Mouse (Mus musculus) lung, postnatal 4 days (tissue): ENCODE measurements around the gene Col8a2.
A peak's percentile ranks its signal among the peaks of the same experiment; 100 is the strongest.

ENCODE experiments used
- DNase-seq, 2 experiments: peaks; one replicate each; pipeline ENCODE4 v3.0.0; 2021

Col8a2 gene

GRCm38 (mm10) chr4:126260520-126261201 lies 25.9 kb upstream of the Col8a2 start:
- peak; percentile 85 to 92 for DNase-seq

DNA sequence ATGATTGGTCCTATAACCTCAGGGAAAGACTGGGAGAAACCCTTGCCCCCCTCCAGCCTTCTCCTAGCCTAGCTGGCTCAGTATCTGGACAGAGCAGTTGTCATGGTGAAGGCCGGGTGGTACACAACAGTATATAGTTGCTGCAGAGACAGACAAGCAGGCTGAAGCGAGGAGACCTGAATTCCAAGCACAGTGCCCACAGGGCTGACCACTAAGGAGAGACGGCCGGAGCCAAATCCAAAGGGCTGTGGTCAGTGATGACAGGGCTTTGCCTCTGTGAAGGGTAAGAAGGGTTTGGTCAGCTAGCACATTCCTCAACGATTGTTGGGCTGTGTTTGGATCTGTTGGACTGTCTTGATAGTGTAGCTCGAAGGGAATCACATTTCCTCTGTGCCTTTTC lies 25.3 kb upstream of the Col8a2 start:
- DNase-seq: no peak

DNA sequence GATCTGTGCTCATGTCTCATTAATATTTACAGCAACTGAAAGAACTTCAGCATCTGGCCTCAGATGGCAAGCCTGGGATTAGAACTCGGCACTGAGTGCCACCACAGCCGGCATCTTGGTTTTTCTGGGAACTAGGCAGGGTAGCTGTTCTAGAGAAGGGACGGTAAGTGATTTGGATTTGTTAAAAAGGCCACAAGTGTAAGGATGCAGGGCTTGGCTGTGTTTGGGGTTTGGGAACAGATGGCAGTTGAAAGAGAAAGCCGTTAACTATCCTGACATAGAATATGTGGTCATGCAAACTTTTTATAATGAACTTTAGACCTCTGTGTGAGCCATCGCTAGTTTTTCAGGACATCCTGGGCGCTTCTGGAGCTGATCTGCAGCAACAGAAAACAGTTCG lies 24.9 kb upstream of the Col8a2 start:
- DNase-seq: no peak

- DNase-seq: peak; percentile 99 to 100
These were observed 24.3 kb upstream of the Col8a2 start, which contains the start of gene Trappc3 for GRCm38 (mm10) chr4:126262119-126262807. Gene Trappc3, plus strand, starts transcription at chr4:126262325.

GRCm38 (mm10) chr4:126269292-126269691 lies 17.3 kb upstream of the Col8a2 start:
- no peak for DNase-seq

DNA sequence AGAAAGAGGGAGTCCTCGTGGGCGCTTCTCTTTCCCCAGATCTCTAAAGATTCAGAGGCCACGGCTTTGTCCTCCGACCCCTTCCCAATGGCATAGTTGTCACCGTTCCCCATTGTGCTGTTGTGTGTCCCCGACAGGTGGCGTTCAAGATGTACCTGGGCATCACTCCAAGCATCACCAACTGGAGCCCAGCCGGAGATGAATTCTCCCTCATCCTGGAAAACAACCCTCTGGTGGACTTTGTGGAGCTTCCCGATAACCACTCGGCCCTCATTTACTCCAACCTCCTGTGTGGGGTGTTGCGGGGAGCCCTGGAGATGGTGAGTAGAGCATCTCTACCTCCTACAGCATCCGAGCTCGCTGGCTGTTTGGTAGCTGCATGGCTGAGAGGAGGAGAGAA lies 12.8 kb upstream of the Col8a2 start:
- DNase-seq: no peak

GRCm38 (mm10) chr4:126275081-126275480 lies 11.5 kb upstream of the Col8a2 start:
- no peak for DNase-seq

DNA sequence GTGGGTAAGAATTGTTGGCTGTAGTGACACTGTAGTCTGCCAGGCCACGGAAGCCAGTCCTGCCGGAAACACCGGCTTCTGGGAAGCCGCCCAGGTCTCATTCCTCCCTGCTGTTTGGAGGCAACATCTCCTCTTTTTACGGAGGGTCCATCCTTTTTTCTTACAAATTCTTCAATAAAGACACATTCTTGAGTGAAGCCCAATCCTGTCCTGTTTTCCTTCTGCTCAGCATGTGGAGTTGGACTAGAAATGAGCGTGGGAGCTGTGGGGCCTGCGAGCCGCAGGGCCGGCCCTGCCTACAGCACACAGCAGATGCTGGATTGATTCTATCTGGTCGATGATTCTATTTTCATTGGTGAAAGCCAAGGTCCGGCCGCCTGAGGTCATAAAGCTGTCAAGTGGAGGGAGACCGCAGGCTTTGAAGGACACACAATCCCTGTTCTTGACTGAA lies 10.9 kb upstream of the Col8a2 start:
- no peak for DNase-seq

DNA sequence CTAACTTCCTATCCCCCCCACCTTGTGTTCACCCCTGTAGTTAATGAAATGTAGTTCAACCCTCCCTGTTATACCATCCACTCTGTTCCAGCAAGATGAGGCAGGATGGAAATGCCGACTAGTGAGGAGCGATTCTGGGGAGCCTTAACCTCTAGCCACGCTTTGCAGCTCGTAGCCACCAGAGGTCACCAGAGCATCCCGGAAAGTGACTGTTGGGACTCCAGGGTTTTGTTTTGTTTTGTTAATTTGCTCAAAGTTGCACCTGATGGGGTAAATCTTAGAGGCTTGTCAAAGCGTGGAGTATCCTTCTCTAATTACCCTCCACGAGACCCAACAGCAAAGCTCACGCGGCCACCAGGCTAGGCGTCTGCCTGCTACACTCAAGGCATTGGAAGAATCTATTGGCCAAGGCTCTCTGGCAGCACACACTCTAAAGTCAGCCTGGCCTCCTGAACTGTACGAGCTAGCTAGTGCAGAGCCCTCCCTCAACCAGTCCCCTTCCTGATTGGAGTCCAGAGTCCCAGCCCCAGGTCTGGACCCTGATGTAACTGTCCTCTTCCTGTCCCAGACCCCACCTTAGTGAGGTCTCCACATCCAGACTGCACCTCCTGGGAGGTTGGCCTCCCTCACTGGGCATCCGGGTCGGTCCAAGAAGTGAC lies 8.6 kb upstream of the Col8a2 start:
- peak in 1 of 2 experiments; percentile 67 for DNase-seq

GRCm38 (mm10) chr4:126278565-126278915 lies 8.1 kb upstream of the Col8a2 start:
- DNase-seq: no peak

GRCm38 (mm10) chr4:126278961-126279360 lies 7.6 kb upstream of the Col8a2 start:
- DNase-seq: no peak

GRCm38 (mm10) chr4:126281706-126282105 lies 4.9 kb upstream of the Col8a2 start:
- no peak for DNase-seq

- DNase-seq: no peak
These were observed 3.0 kb upstream of the Col8a2 start for GRCm38 (mm10) chr4:126283582-126283981.

- DNase-seq: peak in 1 of 2 experiments; percentile 37
These were observed 856 bp downstream of the Col8a2 start for GRCm38 (mm10) chr4:126287302-126287995.

DNA sequence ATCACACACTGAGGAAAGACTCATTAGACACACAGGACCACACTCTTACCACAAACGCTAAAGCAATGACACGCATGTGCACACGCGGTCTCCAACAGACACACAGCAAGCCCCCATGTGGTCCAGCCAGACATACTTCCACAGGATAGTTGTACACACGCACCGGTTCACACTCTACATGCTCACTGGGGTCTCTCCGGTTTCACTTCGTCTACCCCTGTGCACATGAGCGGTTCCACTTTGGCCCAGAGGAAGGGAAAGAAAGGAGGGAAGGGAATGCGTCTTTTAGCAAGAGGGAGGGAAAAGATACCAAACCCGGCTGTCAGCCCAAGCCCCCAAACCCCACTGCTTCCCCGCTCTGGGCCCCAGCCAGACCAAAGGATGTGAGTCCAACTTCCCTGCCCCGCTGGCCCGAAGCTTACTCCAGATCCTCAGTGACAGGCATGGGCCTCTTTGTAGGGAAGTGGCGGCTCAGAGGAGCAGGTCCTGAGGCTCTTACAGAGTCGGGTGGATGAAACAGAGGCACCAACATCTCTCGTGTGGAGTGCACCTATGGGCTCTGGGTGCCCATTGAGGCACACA lies 1.6 kb downstream of the Col8a2 start:
- DNase-seq: no peak

GRCm38 (mm10) chr4:126290314-126290713 lies 3.7 kb downstream of the Col8a2 start:
- no peak for DNase-seq

DNA sequence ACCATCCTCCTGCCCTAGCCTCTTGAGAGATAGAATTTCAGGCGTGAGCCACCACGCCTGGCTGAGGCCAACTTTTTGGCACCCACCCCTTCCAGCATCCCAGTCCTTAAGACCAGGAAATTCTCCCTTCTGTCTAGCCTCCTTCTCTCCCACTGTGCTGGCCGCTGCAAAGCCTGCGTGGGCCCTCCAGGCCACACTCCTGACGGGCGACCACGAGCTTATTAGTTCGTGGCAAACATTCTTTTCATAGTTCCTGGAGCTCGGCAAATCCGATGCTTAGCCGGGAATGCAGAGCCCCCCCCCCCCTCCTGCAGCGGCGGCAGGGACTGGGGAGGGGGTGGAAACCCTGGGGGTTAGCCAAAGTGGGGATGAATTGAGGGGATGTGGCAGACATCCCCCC lies 4.6 kb downstream of the Col8a2 start:
- no peak for DNase-seq

GRCm38 (mm10) chr4:126295152-126295551 lies 8.6 kb downstream of the Col8a2 start:
- no peak for DNase-seq

DNA sequence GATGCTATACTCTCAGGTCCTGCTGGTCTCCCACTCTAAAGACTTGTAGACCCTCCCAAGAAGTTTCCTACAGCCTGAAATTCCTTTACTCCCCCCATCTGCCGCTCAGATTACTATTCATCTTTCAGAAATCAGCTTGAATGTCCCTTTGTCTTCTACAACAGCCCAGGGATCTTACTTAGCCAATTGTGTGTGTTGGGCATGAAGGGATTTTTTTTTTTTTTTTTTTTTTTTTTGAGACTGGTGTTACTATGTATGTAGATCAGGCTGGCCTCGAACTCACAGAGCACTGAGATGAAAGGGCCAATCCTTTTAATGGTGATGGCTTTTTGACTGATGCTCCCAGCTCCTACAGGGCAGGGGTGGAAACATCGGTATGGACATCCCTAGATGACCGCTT lies 9.3 kb downstream of the Col8a2 start:
- DNase-seq: no peak

GRCm38 (mm10) chr4:126296617-126297101 lies 10.1 kb downstream of the Col8a2 start:
- peak; percentile 76 to 83 for DNase-seq

DNA sequence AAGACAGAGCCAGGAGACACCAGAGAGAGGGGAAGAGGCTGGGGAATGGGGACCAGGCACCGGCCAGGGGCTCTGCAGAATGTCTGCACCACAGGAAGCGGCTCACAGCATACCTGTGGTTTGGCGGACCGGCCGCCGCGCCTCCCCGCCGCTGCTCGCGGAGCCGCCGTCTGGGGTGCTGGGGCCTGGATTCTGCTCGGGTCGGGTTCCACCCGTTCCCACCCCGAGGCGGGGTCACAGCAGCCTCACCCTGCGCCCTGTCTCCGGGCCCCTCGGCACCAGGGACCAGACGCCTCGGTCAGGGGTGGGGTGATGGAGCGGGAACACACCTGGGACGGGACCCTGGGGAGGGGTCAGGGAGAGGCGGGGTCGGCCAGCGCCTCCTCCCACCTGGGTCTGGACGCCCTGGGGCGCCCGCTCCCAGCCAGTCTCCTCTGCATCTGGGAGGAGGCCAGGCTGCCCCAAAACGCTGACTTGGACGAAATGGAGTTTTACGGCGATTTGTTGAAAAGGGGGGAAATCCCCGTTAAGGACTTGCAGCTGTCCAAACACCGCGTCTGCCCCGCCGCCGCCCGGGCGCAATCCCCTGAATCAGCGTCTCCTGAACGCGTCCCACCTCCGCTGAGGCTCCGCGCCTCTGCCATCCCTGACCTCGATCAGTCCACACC lies 14.5 kb downstream of the Col8a2 start:
- DNase-seq: peak in 1 of 2 experiments; percentile 20
